Comparison of ENCODE assay signal across 9 mouse cellular contexts in genomic region chr2:181671326-181671725, GRCm38 (mm10). TPM values are rescaled to one million over a fixed set of nuclear protein-coding genes. Genes with fewer than 3 reads are reported as not detected.
A peak's percentile ranks its signal among the peaks of the same experiment; 100 is the strongest.
DNase-seq lines count a peak whose midpoint lies in the region; ATAC-seq and TF ChIP-seq lines count a peak whose summit lies in the region.
"Had no signal": no experiment of that assay in that cellular context is flagged by ENCODE, and none has a peak within 500 bp of the region (broad histone marks: within the 10 kb centered on the region; RNA-seq: fewer than 3 reads in every experiment).

Sox18 (minus strand) TSS chr2:181671640.

- ATAC-seq in heart, embryonic 16.5 days (replicated peaks; ENCODE audit: extremely low read depth, insufficient read depth, low FRiP score) = peak; percentile 53
- ATAC-seq in lung, embryonic 15.5 days (ENCODE audit: borderline replicate concordance, extremely low read depth, low FRiP score, low TSS enrichment) = peak; percentile 43; the same call in 1 of the 2 replicates
- ATAC-seq in stomach, embryonic 15.5 days (ENCODE audit: insufficient read depth, low FRiP score, low read depth) = no peak

- no peak for TF ChIP-seq CTCF in embryonic fibroblast, embryonic 13.5 days (IDR thresholded peaks at IDR 0.05; ENCODE audit: borderline replicate concordance, insufficient read depth, low read length)

- no peaks in the 10 kb centered on the region for H3K36me3 ChIP-seq in heart, embryonic 16.5 days (ENCODE audit: control insufficient read depth, insufficient read depth)
- H3K36me3 ChIP-seq in lung, embryonic 15.5 days = no peaks in the 10 kb centered on the region
- H3K36me3 ChIP-seq in stomach, embryonic 15.5 days = no peaks in the 10 kb centered on the region
- H3K36me3 ChIP-seq: G1E had no signal

- no peaks in the 10 kb centered on the region for H3K9me3 ChIP-seq in heart, embryonic 16.5 days (replicated peaks; ENCODE audit: control insufficient read depth, low read length)
- no peaks in the 10 kb centered on the region for H3K9me3 ChIP-seq in lung, embryonic 15.5 days
- no peaks in the 10 kb centered on the region for H3K9me3 ChIP-seq in stomach, embryonic 15.5 days

- under 1% methylated on average over 41 of the region's 43 CpGs for WGBS in heart, embryonic 16.5 days
- WGBS in lung, embryonic 15.5 days = 0% methylated on average over 43 of the region's 43 CpGs
- WGBS in stomach, embryonic 15.5 days = under 1% methylated on average over 41 of the region's 43 CpGs

- no peaks in the 10 kb centered on the region for H3K4me1 ChIP-seq in embryonic fibroblast, embryonic 13.5 days (ENCODE audit: control insufficient read depth, insufficient read depth, low read length)
- peaks cover 17% of the 10 kb centered on the region for H3K4me1 ChIP-seq in heart, embryonic 16.5 days (ENCODE audit: control insufficient read depth, insufficient read depth, low read length)
- peaks cover 24% of the 10 kb centered on the region for H3K4me1 ChIP-seq in lung, embryonic 15.5 days
- H3K4me1 ChIP-seq in stomach, embryonic 15.5 days = peaks cover 18% of the 10 kb centered on the region

- no peak within 1 kb of the TSS for H3K27ac ChIP-seq in embryonic fibroblast, embryonic 13.5 days (ENCODE audit: insufficient read depth, low read length)
- peak within 1 kb of the TSS; percentile 60 for H3K27ac ChIP-seq in heart, embryonic 16.5 days (ENCODE audit: low read length)
- H3K27ac ChIP-seq in lung, embryonic 15.5 days = peak within 1 kb of the TSS; percentile 29
- H3K27ac ChIP-seq in stomach, embryonic 15.5 days = 0 out of 2 replicates have a peak within 1 kb of the TSS, but pooled peaks have one; percentile 26

- peak within 1 kb of the TSS; percentile 31 for H3K4me3 ChIP-seq in embryonic fibroblast, embryonic 13.5 days (ENCODE audit: insufficient read depth, low read length)
- H3K4me3 ChIP-seq in heart, embryonic 16.5 days (ENCODE audit: low read length) = peak within 1 kb of the TSS; percentile 60
- H3K4me3 ChIP-seq in lung, embryonic 15.5 days = peak within 1 kb of the TSS; percentile 49
- peak within 1 kb of the TSS; percentile 45 for H3K4me3 ChIP-seq in stomach, embryonic 15.5 days (replicated peaks)

- peaks cover 49% of the 10 kb centered on the region for H3K27me3 ChIP-seq in heart, embryonic 16.5 days (ENCODE audit: control insufficient read depth, insufficient read depth, low read length)
- peaks cover 55% of the 10 kb centered on the region for H3K27me3 ChIP-seq in lung, embryonic 15.5 days
- H3K27me3 ChIP-seq in stomach, embryonic 15.5 days (replicated peaks) = peaks cover 59% of the 10 kb centered on the region

- intact Hi-C loops in left cerebral cortex, postnatal 10 days (cut with DNase I) = loop anchor here (10.0 kb wide), 1 partner anchor 277 kb away; no protein-coding TSS in a partner anchor

- peak within 1 kb of the TSS; percentile 70 for H3K4me2 ChIP-seq in heart, embryonic 16.5 days (ENCODE audit: low read depth, low read length)
- H3K4me2 ChIP-seq in lung, embryonic 15.5 days = peak within 1 kb of the TSS; percentile 80
- H3K4me2 ChIP-seq in stomach, embryonic 15.5 days = peak within 1 kb of the TSS; percentile 87

- H3K9ac ChIP-seq in heart, embryonic 16.5 days (ENCODE audit: low read length) = peak within 1 kb of the TSS; percentile 72
- peak within 1 kb of the TSS; percentile 31 for H3K9ac ChIP-seq in lung, embryonic 15.5 days
- H3K9ac ChIP-seq in stomach, embryonic 15.5 days = no peak within 1 kb of the TSS; the same call in 1 of the 2 replicates

- TF ChIP-seq POLR2A in embryonic fibroblast, embryonic 13.5 days (IDR thresholded peaks at IDR 0.05; ENCODE audit: low read depth, low read length) = no peak

- DNase-seq in left cerebral cortex, postnatal 10 days (ENCODE audit: extremely low spot score in 1 of 2, low spot score in 2 of 2) = peak in 1 of 2 experiments; percentile 75
- no peak for DNase-seq in left cerebral cortex, adult 11 months (ENCODE audit: low spot score)
- peak; percentile 81 for DNase-seq in kidney, postnatal 14 days
- no peak for DNase-seq in right cerebral cortex, postnatal 36 days (ENCODE audit: low spot score in 2 of 2)

RNA-seq across cellular contexts. Expression of gene Sox18, which starts in this region (rescaled TPM):
- 10 to 100 TPM; 13.9 to 14.7 TPM for total RNA-seq in left cerebral cortex, postnatal 10 days (2021)
- polyA plus RNA-seq in embryonic fibroblast, embryonic 13.5 days (2011; ENCODE audit: insufficient read length, low read depth, missing spikeins) = not detected in 2 replicates
- 53.6 and 55.9 TPM in 2 replicates for polyA plus RNA-seq in heart, embryonic 16.5 days (2015; fragmentation: Nextera tagmentation; extraction: Ambion mirVana)
- 65.3 and 70.3 TPM in 2 replicates for polyA plus RNA-seq in lung, embryonic 15.5 days (2015; fragmentation: Nextera tagmentation; extraction: Ambion mirVana)
- 28.7 and 32.0 TPM in 2 replicates for polyA plus RNA-seq in stomach, embryonic 15.5 days (2015; fragmentation: Nextera tagmentation; extraction: Ambion mirVana)
- polyA plus RNA-seq: G1E had no signal

Comparison
In these comparisons a context has a peak if more than half of its experiments do, and no peak if none do; other contexts are left out.
1. RNA of gene Sox18 (polyA plus RNA-seq): 65.3 to 70.3 TPM in lung, embryonic 15.5 days, 53.6 to 55.9 TPM in heart, embryonic 16.5 days and 28.7 to 32.0 TPM in stomach, embryonic 15.5 days; not detected in embryonic fibroblast, embryonic 13.5 days; every median in the first group is over 10 times any median in the second.
2. Peak in every context shown above with its lines, with median percentiles within 50 percentile points of each other: H3K4me3 ChIP-seq and H3K4me2 ChIP-seq.